Mouse (Mus musculus): ENCODE results near the gene Zg16. TPM values are rescaled to one million over a fixed set of nuclear protein-coding genes. Genes with fewer than 3 reads are reported as not detected.
A peak's percentile ranks its signal among the peaks of the same experiment; 100 is the strongest.

The Zg16 gene
- polyA plus RNA-seq, 1 experiment = not detected

GRCm38 (mm10) chr7:127121911-127122270, 34.8 kb upstream of the Zg16 start, which contains the start of gene Qprt:
Qprt (minus strand) TSS chr7:127122226.
- Histone ChIP-seq H3K9me3 (replicated peaks; ENCODE audit: control insufficient read depth, insufficient read depth, low read length, poor library complexity, severe bottlenecking) (no peaks in the 10 kb centered on the region), H3K4me1 (ENCODE audit: control insufficient read depth, insufficient read depth, low read length) (peaks cover 12% of the 10 kb centered on the region), H3K27ac (ENCODE audit: insufficient read depth, low read length) (peak within 1 kb of the TSS; percentile 12), H3K36me3 (ENCODE audit: control insufficient read depth, insufficient read depth, low read length, poor library complexity, severe bottlenecking) (no peaks in the 10 kb centered on the region), H3K9ac (ENCODE audit: low read depth, poor library complexity, severe bottlenecking) (peak within 1 kb of the TSS; percentile 50), H3K27me3 (ENCODE audit: control insufficient read depth, insufficient read depth, low read length, poor library complexity, severe bottlenecking) (no peaks in the 10 kb centered on the region), H3K4me3 (ENCODE audit: low read depth, low read length) (peak within 1 kb of the TSS; percentile 55)
- TF ChIP-seq EP300 (IDR thresholded peaks at IDR 0.05; ENCODE audit: insufficient read depth, low read depth, low read length) = no peak
- TF ChIP-seq POLR2A (IDR thresholded peaks at IDR 0.05; ENCODE audit: insufficient read depth, low read length) = no peak
- TF ChIP-seq CTCF (IDR thresholded peaks at IDR 0.05; ENCODE audit: low read depth, low read length) = no peak

GRCm38 (mm10) chr7:127121061-127121910, 34.2 kb upstream of the Zg16 start:
- no peaks in the 10 kb centered on the region for H3K36me3 ChIP-seq (ENCODE audit: control insufficient read depth, insufficient read depth, low read length, poor library complexity, severe bottlenecking)
- H3K4me1 ChIP-seq (ENCODE audit: control insufficient read depth, insufficient read depth, low read length) = peaks cover 12% of the 10 kb centered on the region
- no peaks in the 10 kb centered on the region for H3K27me3 ChIP-seq (ENCODE audit: control insufficient read depth, insufficient read depth, low read length, poor library complexity, severe bottlenecking)
- H3K4me3 ChIP-seq (ENCODE audit: low read depth, low read length) = peak overlapping the region; percentile 55
- peak overlapping the region; percentile 12 for H3K27ac ChIP-seq (ENCODE audit: insufficient read depth, low read length)
- peak overlapping the region; percentile 50 for H3K9ac ChIP-seq (ENCODE audit: low read depth, poor library complexity, severe bottlenecking)
- no peaks in the 10 kb centered on the region for H3K9me3 ChIP-seq (replicated peaks; ENCODE audit: control insufficient read depth, insufficient read depth, low read length, poor library complexity, severe bottlenecking)
- no peak for TF ChIP-seq POLR2A (IDR thresholded peaks at IDR 0.05; ENCODE audit: insufficient read depth, low read length)
- TF ChIP-seq EP300 (IDR thresholded peaks at IDR 0.05; ENCODE audit: insufficient read depth, low read depth, low read length) = no peak
- TF ChIP-seq CTCF (IDR thresholded peaks at IDR 0.05; ENCODE audit: low read depth, low read length) = no peak

GRCm38 (mm10) chr7:127118671-127119445, 31.7 kb upstream of the Zg16 start:
- H3K9ac ChIP-seq (ENCODE audit: low read depth, poor library complexity, severe bottlenecking) = no peak overlapping the region
- TF ChIP-seq POLR2A (IDR thresholded peaks at IDR 0.05; ENCODE audit: insufficient read depth, low read length) = no peak
- H3K27ac ChIP-seq (ENCODE audit: insufficient read depth, low read length) = no peak overlapping the region
- H3K4me1 ChIP-seq (ENCODE audit: control insufficient read depth, insufficient read depth, low read length) = peaks cover 12% of the 10 kb centered on the region
- H3K9me3 ChIP-seq (replicated peaks; ENCODE audit: control insufficient read depth, insufficient read depth, low read length, poor library complexity, severe bottlenecking) = no peaks in the 10 kb centered on the region
- no peaks in the 10 kb centered on the region for H3K36me3 ChIP-seq (ENCODE audit: control insufficient read depth, insufficient read depth, low read length, poor library complexity, severe bottlenecking)
- H3K27me3 ChIP-seq (ENCODE audit: control insufficient read depth, insufficient read depth, low read length, poor library complexity, severe bottlenecking) = no peaks in the 10 kb centered on the region
- no peak overlapping the region for H3K4me3 ChIP-seq (ENCODE audit: low read depth, low read length)

- no peak overlapping the region for H3K9ac ChIP-seq (ENCODE audit: low read depth, poor library complexity, severe bottlenecking)
- TF ChIP-seq EP300 (IDR thresholded peaks at IDR 0.05; ENCODE audit: insufficient read depth, low read depth, low read length) = no peak
- TF ChIP-seq POLR2A (IDR thresholded peaks at IDR 0.05; ENCODE audit: insufficient read depth, low read length) = no peak
- peak; percentile 24 for TF ChIP-seq CTCF (IDR thresholded peaks at IDR 0.05; ENCODE audit: low read depth, low read length)
- peaks cover 15% of the 10 kb centered on the region for H3K4me1 ChIP-seq (ENCODE audit: control insufficient read depth, insufficient read depth, low read length)
These were observed 30.8 kb upstream of the Zg16 start for GRCm38 (mm10) chr7:127117948-127118347.

GRCm38 (mm10) chr7:127116331-127116935, 29.3 kb upstream of the Zg16 start:
- no peak overlapping the region for H3K27ac ChIP-seq (ENCODE audit: insufficient read depth, low read length)
- H3K4me1 ChIP-seq (ENCODE audit: control insufficient read depth, insufficient read depth, low read length) = peaks cover 19% of the 10 kb centered on the region
- H3K9me3 ChIP-seq (replicated peaks; ENCODE audit: control insufficient read depth, insufficient read depth, low read length, poor library complexity, severe bottlenecking) = no peaks in the 10 kb centered on the region
- H3K9ac ChIP-seq (ENCODE audit: low read depth, poor library complexity, severe bottlenecking) = no peak overlapping the region
- no peaks in the 10 kb centered on the region for H3K27me3 ChIP-seq (ENCODE audit: control insufficient read depth, insufficient read depth, low read length, poor library complexity, severe bottlenecking)
- no peaks in the 10 kb centered on the region for H3K36me3 ChIP-seq (ENCODE audit: control insufficient read depth, insufficient read depth, low read length, poor library complexity, severe bottlenecking)
- TF ChIP-seq POLR2A (IDR thresholded peaks at IDR 0.05; ENCODE audit: insufficient read depth, low read length) = no peak
- no peak overlapping the region for H3K4me3 ChIP-seq (ENCODE audit: low read depth, low read length)

More at GRCm38 (mm10) chr7:127117948-127118347, 30.8 kb upstream of the Zg16 start:
- no peak overlapping the region for H3K4me3 ChIP-seq (ENCODE audit: low read depth, low read length)
- H3K9me3 ChIP-seq (replicated peaks; ENCODE audit: control insufficient read depth, insufficient read depth, low read length, poor library complexity, severe bottlenecking) = no peaks in the 10 kb centered on the region
- no peak overlapping the region for H3K27ac ChIP-seq (ENCODE audit: insufficient read depth, low read length)
- H3K27me3 ChIP-seq (ENCODE audit: control insufficient read depth, insufficient read depth, low read length, poor library complexity, severe bottlenecking) = no peaks in the 10 kb centered on the region
- H3K36me3 ChIP-seq (ENCODE audit: control insufficient read depth, insufficient read depth, low read length, poor library complexity, severe bottlenecking) = no peaks in the 10 kb centered on the region

Measured in ES-Bruce4 (cell line).